Mouse (Mus musculus) gastrocnemius, postnatal 10 days (tissue): ENCODE measurements around the gene Zfp457. TPM values are rescaled to one million over a fixed set of nuclear protein-coding genes. Genes with fewer than 3 reads are reported as not detected.
"Not testable (repeated sequence)": the region's sequence is repeated elsewhere in the genome, so short reads cannot be mapped to it uniquely, and the experiment has no call there.

ENCODE experiments used
- DNase-seq: peaks from one replicate; pipeline ENCODE4 v3.0.0; 2021; ENCODE audit warnings: mixed read lengths
- long read RNA-seq, 2 experiments: library from polyadenylated mRNA; stranded (forward); transcript quantifications; one replicate each; pipeline ENCODE4 v2.0.0; 2021
- total RNA-seq, 2 experiments: library from RNA; stranded (reverse); gene quantifications; 2 replicates each; pipeline ENCODE4 v1.2.3; 2021

Zfp457 gene
- total RNA-seq: 1 to 10 TPM; 1.4 to 1.7 TPM
- long read RNA-seq, experiment 1: 0 reads
- long read RNA-seq, experiment 2, partial matches to known transcripts: 0 of 1 reads
- long read RNA-seq, experiment 2, other reads (novel, unspliced or antisense): 0 of 1 reads

- peak; percentile 78 for DNase-seq
Observed at GRCm38 (mm10) chr13:67305822-67306672, at the start of gene Zfp457. Gene Zfp457, minus strand, starts transcription at chr13:67306485.

GRCm38 (mm10) chr13:67351854-67352253 lies 45.6 kb upstream of the Zfp457 start:
- DNase-seq: no peak

GRCm38 (mm10) chr13:67343422-67343821 lies 37.1 kb upstream of the Zfp457 start:
- no peak for DNase-seq

- DNase-seq: no peak
Observed at GRCm38 (mm10) chr13:67332877-67333276, 26.6 kb upstream of the Zfp457 start.

GRCm38 (mm10) chr13:67332019-67332724 lies 25.9 kb upstream of the Zfp457 start, which contains the start of gene Zfp595:
Gene Zfp595, minus strand, starts transcription at chr13:67332570.
- DNase-seq: peak; percentile 56

- no peak for DNase-seq
Observed at GRCm38 (mm10) chr13:67306718-67307117, 433 bp upstream of the Zfp457 start.

GRCm38 (mm10) chr13:67278314-67278713 lies 28.0 kb downstream of the Zfp457 start, which contains the start of gene Zfp458:
Gene Zfp458, minus strand, starts transcription at chr13:67278466.
- no peak for DNase-seq

- DNase-seq: not testable (repeated sequence)
Observed at GRCm38 (mm10) chr13:67269383-67270065, 36.8 kb downstream of the Zfp457 start.

GRCm38 (mm10) chr13:67268568-67269369 lies 37.5 kb downstream of the Zfp457 start:
- peak; percentile 32 for DNase-seq

Other genes starting within 250 kb of the Zfp457 start
- 1 to 10 TPM in 1 of 2 experiments, under 1 TPM in 1; 0.92 to 1.5 TPM for gene Zfp712, start 245.3 kb downstream of the Zfp457 start, total RNA-seq
- 1 to 10 TPM; 1.5 to 1.6 TPM for gene Zfp708, start 208.5 kb downstream of the Zfp457 start, total RNA-seq
- 1 to 10 TPM; 1.1 to 2.1 TPM for gene Gm28557, start 197.9 kb downstream of the Zfp457 start, total RNA-seq
- under 1 TPM; 0.38 to 0.56 TPM for gene Rslcan18, start 190.2 kb downstream of the Zfp457 start, total RNA-seq
- gene Zfp759, start 184.8 kb downstream of the Zfp457 start, total RNA-seq: 1 to 10 TPM; 3.6 TPM
- gene Rsl1, start 133.3 kb downstream of the Zfp457 start, total RNA-seq: 1 to 10 TPM; 1.4 to 2.1 TPM
- under 1 TPM; 0.66 to 0.72 TPM for gene Zfp455, start 112.0 kb downstream of the Zfp457 start, total RNA-seq
- 1 to 10 TPM; 1.9 to 2.3 TPM for gene Zfp458, start 28.0 kb downstream of the Zfp457 start, total RNA-seq
- gene Zfp595, start 26.1 kb upstream of the Zfp457 start, total RNA-seq: 1 to 10 TPM; 1.5 to 2.0 TPM
- gene Gm28044, start 54.1 kb upstream of the Zfp457 start, total RNA-seq: under 1 TPM in 1 of 2 experiments, not detected in 1; 0.77 TPM
- 1 to 10 TPM; 1.1 to 1.2 TPM for gene Zfp953, start 54.1 kb upstream of the Zfp457 start, total RNA-seq
- gene Gm28041, start 69.2 kb upstream of the Zfp457 start, total RNA-seq: not detected
- gene Zfp456, start 69.3 kb upstream of the Zfp457 start, total RNA-seq: under 1 TPM; 0.45 to 0.73 TPM
- gene Zfp429, start 93.3 kb upstream of the Zfp457 start, total RNA-seq: 1 to 10 TPM; 1.2 to 1.4 TPM
- gene Zfp459, start 114.9 kb upstream of the Zfp457 start, total RNA-seq: under 1 TPM; 0.23 to 0.32 TPM
- 1 to 10 TPM; 3.9 to 4.1 TPM for gene Zfp874a, start 145.1 kb upstream of the Zfp457 start, total RNA-seq
- 1 to 10 TPM; 7.2 to 7.7 TPM for gene Zfp874b, start 177.8 kb upstream of the Zfp457 start, total RNA-seq
- 1 to 10 TPM; 3.6 to 5.0 TPM for gene Zfp58, start 194.1 kb upstream of the Zfp457 start, total RNA-seq
- gene Gm26965, start 219.7 kb upstream of the Zfp457 start, total RNA-seq: not detected
- 1 to 10 TPM; 6.3 to 7.0 TPM for gene Zfp87, start 219.7 kb upstream of the Zfp457 start, total RNA-seq
- gene Zfp748, start 247.3 kb upstream of the Zfp457 start, total RNA-seq: 1 to 10 TPM; 3.3 to 4.6 TPM